Mouse (Mus musculus): ENCODE data around the gene Arhgef17. TPM values are rescaled to one million over a fixed set of nuclear protein-coding genes. Genes with fewer than 3 reads are reported as not detected.

The Arhgef17 gene
- total RNA-seq, 2 experiments from 2014 or later = 40.4 to 43.6 TPM

Small RNA genes within 50 kb of the gene (microRNA-seq; reads per million reads assigned to microRNA genes)
- 91.0 reads per million, percentile 49 among the genes with 10 or more reads in this experiment for gene Mir3102

Other genes with a start within 250 kb of the Arhgef17 start
- gene Fam168a, start 225.5 kb downstream of the Arhgef17 start, total RNA-seq (2021) = 10 to 100 TPM; 65.7 to 67.8 TPM
- gene Relt, start 68.7 kb downstream of the Arhgef17 start, total RNA-seq (2021) = 10 to 100 TPM; 14.5 to 15.5 TPM
- gene P2ry6, start 42.5 kb upstream of the Arhgef17 start, total RNA-seq (2021) = 1 to 10 TPM; 5.8 to 7.4 TPM
- 10 to 100 TPM; 30.8 to 33.2 TPM for gene P2ry2, start 80.8 kb upstream of the Arhgef17 start, total RNA-seq (2021)
- 10 to 100 TPM; 22.6 to 25.7 TPM for gene Fchsd2, start 160.8 kb upstream of the Arhgef17 start, total RNA-seq (2021)

Data from gastrocnemius, postnatal 4 days (tissue).